Mouse (Mus musculus) lung, postnatal 4 days (tissue): ENCODE measurements around the gene Ubqln1.

Source experiments
- DNase-seq, 2 experiments: peaks; one replicate each; pipeline ENCODE4 v3.0.0; 2021

The Ubqln1 gene

GRCm38 (mm10) chr13:58197981-58198640 lies 17.3 kb downstream of the Ubqln1 start:
- no peak for DNase-seq

DNA sequence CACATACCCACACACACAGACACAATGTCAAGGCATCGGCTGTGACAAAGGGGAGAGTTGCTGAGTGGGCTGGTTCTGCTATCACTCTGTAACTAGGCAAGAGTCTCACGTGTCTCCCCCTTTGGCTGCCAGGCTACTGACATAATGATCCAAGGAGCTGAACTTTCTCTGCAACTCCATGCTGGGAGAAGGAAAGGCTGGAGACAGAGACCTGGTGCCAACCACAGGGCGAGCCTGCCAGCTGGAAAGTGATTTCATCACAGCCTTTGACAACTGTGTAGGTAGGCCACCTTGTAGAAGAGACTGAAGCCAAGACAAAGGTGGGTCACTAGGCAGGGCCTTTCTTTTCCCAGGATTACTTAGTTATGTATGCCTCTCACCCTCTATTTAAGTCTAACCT lies 18.2 kb downstream of the Ubqln1 start:
- DNase-seq: no peak

- DNase-seq: no peak
Observed at GRCm38 (mm10) chr13:58194908-58195307, 20.5 kb downstream of the Ubqln1 start.

DNA sequence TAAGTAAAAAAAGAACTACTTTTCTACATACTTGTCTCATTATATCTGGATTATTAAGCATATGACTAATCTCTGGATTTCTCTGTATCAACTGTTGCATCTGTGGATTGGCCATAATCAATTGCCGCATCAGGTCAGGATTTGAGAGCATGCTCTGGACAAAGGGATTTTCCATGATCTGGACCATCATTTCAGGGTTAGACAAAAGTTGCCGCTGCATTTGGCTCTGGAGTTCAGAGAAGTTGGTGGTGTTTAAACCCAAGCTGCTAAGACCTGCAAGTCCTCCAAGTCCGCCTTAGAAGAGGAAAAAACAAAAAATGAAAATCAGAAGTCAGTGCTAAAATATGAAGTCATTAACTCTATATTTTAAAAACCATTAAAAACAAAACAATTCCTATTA lies 22.2 kb downstream of the Ubqln1 start:
- no peak for DNase-seq

DNA sequence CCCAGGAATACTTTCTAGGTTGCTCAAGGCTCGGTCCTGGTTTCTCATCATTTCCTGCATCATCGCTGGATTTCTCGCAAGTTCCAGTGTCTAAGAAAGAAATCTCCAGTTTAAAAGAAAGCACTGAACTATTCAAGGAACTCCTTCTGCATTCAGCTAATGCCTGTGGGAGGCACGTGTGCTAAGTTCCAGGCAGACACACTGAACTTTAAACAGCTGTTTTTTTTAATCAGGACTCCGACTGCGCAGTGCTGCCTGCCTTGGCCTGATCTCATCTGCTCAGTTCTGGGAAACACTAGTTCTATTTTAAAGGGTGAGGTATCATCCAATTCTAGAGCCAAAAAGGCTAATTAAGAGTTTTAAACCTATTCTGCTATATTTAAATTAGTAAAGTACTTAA lies 23.3 kb downstream of the Ubqln1 start:
- DNase-seq: no peak

GRCm38 (mm10) chr13:58191516-58191915 lies 23.9 kb downstream of the Ubqln1 start:
- DNase-seq: no peak

DNA sequence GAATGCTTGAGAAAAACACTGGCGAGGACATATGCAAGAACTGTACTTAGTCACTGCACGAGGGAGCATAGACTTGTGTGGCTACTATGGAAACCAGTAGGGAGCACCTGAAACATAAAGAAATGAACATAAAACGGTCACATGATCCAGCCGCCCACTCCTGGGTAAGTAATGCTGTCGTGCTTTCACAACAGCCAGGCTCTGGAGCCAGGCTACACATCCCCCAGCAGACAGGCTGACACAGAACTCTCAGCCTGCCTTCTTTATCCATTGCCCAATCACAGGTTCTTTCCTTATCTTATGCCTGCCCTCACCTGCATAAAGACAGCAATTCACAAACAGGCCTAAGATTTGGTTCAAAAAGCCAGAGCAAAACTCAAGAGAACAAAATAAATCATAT lies 26.0 kb downstream of the Ubqln1 start:
- DNase-seq: no peak

DNA sequence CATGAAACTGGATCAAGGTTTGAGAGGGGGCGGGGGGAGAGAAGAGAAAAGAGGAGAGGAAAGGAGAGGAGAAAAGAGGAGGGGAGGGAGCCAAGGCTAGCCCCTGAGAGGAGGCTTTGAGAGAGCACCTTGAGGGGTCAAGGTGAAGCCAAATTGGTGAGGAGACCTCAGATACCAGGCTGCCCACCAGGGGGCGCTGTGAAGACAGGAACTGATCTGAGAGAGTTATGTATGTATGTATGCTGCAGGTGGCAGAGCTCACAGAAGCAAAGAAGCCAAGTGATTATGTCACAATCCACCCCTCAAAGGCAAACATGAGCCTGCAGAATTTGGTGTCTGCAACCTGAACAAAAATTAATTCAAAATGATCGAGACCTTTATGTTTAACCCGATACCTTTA lies 27.0 kb downstream of the Ubqln1 start:
- DNase-seq: peak; percentile 80 to 89

DNA sequence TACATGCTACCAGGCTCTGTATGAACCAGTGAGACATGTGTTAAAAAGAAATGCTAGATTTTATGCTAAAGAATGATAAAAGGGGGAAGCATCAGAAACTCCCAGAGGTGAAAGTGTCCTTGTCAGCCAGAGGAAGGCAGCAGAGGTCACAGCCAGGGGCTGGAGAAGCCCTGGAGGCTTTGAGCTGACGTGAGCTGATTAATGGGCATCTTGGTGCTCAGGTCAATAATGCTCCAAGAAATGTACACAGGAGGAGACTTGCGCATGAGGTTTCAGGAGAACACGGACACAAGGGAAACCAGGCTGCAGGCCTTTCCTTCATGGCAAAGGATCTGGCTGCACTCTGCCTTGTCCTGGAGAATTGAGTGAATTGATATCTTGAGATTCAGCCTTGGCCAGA lies 27.7 kb downstream of the Ubqln1 start:
- no peak for DNase-seq

DNA sequence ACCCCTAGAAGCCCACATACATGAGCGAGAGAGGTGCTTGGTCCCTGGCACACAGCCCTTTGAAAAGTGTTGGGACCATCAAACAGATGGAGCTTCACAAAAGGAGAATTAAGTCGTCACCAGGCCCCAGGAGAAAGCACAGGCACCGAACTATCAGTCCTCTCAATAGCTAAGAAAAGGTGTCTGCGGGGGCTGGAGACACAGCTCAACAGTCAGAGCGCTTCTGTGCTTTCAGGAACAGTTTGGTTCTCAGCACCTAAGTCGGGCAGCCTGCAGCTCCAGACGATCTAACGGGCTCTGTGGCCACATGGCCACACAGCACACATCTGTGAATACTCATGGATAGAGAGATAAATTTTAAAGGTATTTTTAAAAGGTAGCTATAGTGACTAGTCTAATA lies 29.2 kb downstream of the Ubqln1 start:
- DNase-seq: no peak

GRCm38 (mm10) chr13:58184111-58184510 lies 31.3 kb downstream of the Ubqln1 start:
- no peak for DNase-seq

GRCm38 (mm10) chr13:58181607-58182551 lies 33.6 kb downstream of the Ubqln1 start:
- no peak for DNase-seq

DNA sequence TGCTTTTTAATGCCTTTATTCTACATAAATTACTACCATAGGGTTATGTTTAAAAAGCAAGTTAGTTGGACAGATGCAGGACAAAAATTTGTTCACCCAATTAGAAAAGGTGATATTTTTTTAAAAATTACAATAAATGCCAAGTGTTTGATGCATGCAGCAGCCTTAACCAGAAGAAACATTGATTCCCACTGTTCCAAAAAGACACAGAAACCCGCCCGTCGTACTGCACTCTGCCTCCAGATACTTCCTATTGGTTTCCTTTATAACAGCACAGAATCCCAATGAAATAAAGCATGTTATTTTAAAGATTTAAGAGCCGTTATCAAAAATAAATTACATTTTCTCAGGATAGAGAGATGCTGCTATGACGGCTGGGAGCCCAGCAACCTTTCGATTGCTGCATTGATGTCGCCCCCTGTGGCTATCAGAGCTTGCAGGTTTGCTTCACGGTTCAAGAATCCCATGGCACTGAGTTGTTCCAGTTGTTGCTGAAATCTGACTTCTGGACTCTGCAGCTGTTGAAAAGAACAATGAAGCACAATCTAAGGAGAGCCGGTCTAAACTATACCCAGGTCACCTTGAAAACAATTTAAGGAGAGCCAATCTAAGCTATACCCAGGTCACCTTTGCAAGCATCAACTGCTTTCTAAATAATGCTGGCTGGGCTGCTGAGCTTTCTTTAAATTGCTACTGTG lies 37.8 kb downstream of the Ubqln1 start:
- peak; percentile 94 to 99 for DNase-seq

DNA sequence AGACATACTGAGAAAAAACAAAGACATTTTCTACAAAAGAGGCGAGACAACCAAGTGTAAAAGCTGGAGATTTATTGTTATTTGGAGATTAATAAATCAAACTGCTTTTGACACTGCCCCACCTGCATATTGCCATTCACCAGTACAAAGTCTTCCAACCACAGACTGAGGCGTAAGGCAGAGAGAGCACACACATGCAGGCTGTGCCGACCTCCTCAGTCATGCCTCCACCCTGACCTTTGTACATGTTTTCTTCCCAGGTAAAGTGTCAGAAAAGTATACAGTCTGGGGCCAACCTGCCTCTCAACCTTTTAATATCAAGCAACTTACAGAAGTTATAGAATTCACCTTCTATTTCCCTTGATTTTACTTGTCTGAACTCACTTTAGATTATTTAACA lies 39.3 kb downstream of the Ubqln1 start:
- no peak for DNase-seq

DNA sequence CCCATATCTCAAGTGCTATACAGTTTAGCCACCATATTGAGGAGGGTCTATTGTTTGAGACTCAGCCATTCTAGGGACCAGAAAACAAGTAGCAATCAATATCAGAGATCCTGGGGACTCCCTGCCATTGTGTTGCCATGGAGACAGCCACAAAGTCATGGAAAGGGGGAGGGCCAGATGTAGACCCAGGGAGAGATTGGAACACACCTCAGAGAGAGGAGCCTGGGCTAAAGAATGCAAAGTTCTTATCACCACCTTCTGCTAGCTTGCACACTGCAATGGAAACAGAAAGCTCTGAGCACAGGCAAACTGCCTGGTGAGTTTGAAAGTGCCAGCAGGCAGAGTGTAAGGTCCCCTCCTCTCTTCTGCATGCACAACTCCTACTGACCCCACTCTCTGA lies 47.3 kb downstream of the Ubqln1 start:
- DNase-seq: no peak

- no peak for DNase-seq
Observed at GRCm38 (mm10) chr13:58163343-58163742, 52.1 kb downstream of the Ubqln1 start.

GRCm38 (mm10) chr13:58160761-58161160 lies 54.7 kb downstream of the Ubqln1 start:
- no peak for DNase-seq

- DNase-seq: peak; percentile 87 to 90
Observed at GRCm38 (mm10) chr13:58158099-58158912, 57.1 kb downstream of the Ubqln1 start.

GRCm38 (mm10) chr13:58157447-58158098 lies 57.9 kb downstream of the Ubqln1 start, which contains the start of gene Idnk:
Gene Idnk, plus strand, starts transcription at chr13:58157649.
- DNase-seq: peak; percentile 91 to 93

DNA sequence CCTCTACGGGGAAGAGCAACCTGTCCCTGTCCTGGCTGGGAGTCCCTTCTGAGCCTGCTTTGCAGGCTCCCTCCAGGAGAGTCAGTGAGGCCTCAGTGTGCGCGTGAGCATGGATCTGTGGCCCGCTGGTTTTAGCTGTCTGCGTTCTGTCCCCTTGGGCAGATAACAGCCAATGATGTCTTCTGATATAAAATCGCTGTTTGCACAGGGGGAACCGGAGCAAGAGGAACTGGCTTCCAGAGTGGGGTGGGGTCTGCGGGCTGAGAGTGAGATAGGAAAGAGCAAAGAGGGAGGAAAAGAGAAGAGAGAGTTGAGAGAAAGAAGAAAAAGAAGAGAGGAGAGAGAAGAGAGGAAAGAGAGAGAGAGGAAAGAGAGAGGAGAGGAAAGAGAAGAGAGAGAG lies 58.4 kb downstream of the Ubqln1 start:
- no peak for DNase-seq

DNA sequence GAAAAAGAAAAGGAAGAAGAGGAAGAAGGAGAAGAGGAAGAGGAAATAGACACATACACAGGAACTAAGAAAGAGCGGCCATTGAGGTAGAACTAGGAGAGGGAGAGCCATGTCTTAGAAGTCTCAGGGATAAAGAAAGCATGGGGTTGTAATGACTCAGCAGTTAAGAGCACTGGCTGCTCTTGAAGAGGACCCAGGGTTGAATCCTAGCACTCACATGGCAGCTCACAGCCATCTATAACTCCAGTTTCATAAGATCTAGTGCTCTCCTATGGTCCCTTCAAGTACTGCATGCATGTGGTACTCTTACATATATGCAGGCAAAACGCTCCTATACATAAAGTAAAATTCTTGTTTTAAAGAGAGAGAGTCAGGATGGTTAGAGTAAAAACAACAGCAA lies 59.4 kb downstream of the Ubqln1 start:
- DNase-seq: no peak

- no peak for DNase-seq
Observed at GRCm38 (mm10) chr13:58150442-58150841, 65.0 kb downstream of the Ubqln1 start.
